Mouse (Mus musculus) ES-Bruce4 (cell line): ENCODE measurements at regions not wholly inside any gene's neighbourhood (a gene's known extent, or its start where the extent isn't known, plus 50 kb on each side); places are given as distances from the start of the nearest gene placed in this dataset.

Experiments
- CTCF ChIP-seq: IDR thresholded peaks from one replicate; pipeline ENCODE4 v1.8.1; 2011; ENCODE audit warnings: low read depth, low read length
- POLR2A ChIP-seq: IDR thresholded peaks from one replicate; pipeline ENCODE4 v1.8.1; 2011; ENCODE audit warnings: low read length; ENCODE audit not compliant: insufficient read depth

DNA sequence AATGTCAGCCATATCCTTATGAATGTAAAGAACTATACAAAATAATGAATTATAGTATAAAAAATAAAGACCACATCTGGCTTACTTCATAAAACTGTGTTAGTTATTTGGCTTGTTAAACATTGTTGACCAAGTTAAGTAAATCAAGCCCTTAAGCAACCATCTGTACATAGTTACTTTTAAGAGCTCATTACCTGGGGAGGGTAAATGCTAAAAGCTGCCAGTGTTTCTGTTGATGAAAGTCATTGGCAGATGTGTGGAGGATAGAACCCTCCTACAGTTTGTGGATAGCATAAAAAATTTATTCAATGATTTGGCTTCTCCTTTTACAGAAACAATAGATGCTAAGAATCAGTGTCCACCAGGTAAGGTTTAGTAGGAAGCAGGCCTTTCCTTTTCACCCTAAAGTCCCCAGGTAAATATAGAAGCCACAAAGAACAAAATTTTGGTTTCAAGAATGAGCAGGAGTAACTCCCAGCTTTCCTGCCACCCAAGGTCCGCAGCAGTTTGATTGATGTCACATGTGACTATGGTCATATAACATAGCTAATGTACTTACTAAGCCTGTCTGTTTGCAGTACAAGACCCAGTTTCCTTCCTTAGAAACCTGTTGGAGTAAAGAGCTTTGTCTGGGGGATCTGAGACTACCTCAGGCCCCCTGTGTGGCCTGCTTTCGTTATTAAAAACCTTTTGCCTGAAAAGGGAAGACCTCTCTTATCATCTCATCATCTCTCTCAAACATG lies 69.5 kb upstream of the Fam240b start:
- TF ChIP-seq CTCF (no peak), POLR2A (no peak)
